Mouse (Mus musculus): ENCODE measurements around the gene Utrn. TPM values are rescaled to one million over a fixed set of nuclear protein-coding genes. Genes with fewer than 3 reads are reported as not detected.

The Utrn gene
- polyA plus RNA-seq, 1 experiment from 2014 or later, result 27.5 TPM

DNA sequence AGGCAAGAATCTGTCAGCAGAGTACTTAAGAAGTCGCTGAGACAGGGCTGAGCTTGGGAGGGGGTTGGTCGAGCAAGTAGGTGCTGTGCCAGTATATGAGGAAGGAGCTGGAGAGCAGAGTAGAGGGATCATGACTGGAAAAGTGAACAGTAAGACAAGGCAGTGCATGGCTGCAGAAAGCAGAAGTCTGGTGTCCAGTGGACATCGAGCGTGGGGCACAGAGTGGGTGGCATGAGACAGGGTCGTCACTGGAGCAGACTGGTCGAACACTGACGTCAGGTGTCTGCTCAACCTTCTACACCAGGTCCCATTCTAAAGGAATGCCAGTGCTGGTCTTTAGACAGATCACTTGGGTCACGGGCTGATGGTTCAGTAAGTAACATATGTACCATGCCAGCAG, 371.6 kb downstream of the Utrn start:
- no peak overlapping the region for H3K27ac ChIP-seq (replicated peaks)
- no peak overlapping the region for H3K9ac ChIP-seq (replicated peaks)
- WGBS, result 93% methylated on average over 8 of the region's 8 CpGs
- no peak overlapping the region for H3K4me2 ChIP-seq
- ATAC-seq (ENCODE audit: low FRiP score), result no peak
- H3K36me3 ChIP-seq, result no peaks in the 10 kb centered on the region
- no peak overlapping the region for H3K4me3 ChIP-seq (replicated peaks)
- no peaks in the 10 kb centered on the region for H3K27me3 ChIP-seq (replicated peaks)
- 0 out of 2 replicates have a peak, but pooled peaks cover 2% of the 10 kb centered on the region for H3K4me1 ChIP-seq
- H3K9me3 ChIP-seq (replicated peaks), result no peaks in the 10 kb centered on the region

DNA sequence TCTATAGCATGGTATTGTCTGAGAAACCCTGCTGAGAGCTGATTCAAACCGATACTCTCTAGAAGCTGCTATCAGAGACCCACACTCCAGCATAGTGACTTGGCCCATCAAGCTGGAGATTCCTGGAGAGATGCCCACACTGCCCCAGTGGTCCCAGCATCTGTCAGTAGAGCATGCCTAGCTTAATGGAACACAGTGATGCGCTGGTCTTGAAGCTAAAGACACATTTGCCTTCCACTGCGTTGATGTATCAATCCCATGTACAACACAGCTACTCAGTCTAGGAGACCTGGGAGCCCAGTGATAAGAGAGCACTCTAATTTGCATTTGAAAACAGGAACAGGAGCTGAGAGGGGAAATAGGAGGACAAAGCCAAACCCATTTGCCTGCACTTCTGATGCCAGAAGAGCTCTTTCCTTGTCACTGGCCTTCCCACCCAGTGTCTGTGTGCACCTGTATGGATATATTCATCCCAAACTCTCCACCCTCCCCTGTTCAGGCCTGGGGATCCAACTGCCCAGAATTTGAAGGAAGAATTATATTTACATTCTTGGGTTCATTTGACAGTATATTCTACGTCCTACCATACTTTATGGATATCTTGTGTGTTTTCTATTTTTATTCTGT, 379.5 kb downstream of the Utrn start:
- H3K36me3 ChIP-seq, result no peaks in the 10 kb centered on the region
- 51% methylated on average over 4 of the region's 4 CpGs for WGBS
- H3K9me3 ChIP-seq (replicated peaks), result no peaks in the 10 kb centered on the region
- no peak overlapping the region for H3K4me2 ChIP-seq
- H3K4me3 ChIP-seq (replicated peaks), result no peak overlapping the region
- no peak for ATAC-seq (ENCODE audit: low FRiP score)
- H3K27ac ChIP-seq (replicated peaks), result no peak overlapping the region
- H3K9ac ChIP-seq (replicated peaks), result no peak overlapping the region
- H3K27me3 ChIP-seq (replicated peaks), result no peaks in the 10 kb centered on the region
- no peaks in the 10 kb centered on the region for H3K4me1 ChIP-seq

GRCm38 (mm10) chr10:12488518-12488917, 380.6 kb downstream of the Utrn start:
- Histone ChIP-seq H3K9me3 (replicated peaks) (no peaks in the 10 kb centered on the region), H3K27me3 (replicated peaks) (no peaks in the 10 kb centered on the region), H3K36me3 (no peaks in the 10 kb centered on the region), H3K4me1 (no peaks in the 10 kb centered on the region), H3K4me2 (no peak overlapping the region), H3K9ac (replicated peaks) (no peak overlapping the region), H3K27ac (replicated peaks) (no peak overlapping the region), H3K4me3 (replicated peaks) (no peak overlapping the region)
- 79% methylated on average over 3 of the region's 3 CpGs for WGBS
- ATAC-seq (ENCODE audit: low FRiP score), result no peak

- H3K4me1 ChIP-seq, result no peaks in the 10 kb centered on the region
- ATAC-seq (ENCODE audit: low FRiP score), result no peak
- no peak overlapping the region for H3K4me3 ChIP-seq (replicated peaks)
- no peaks in the 10 kb centered on the region for H3K36me3 ChIP-seq
- no peaks in the 10 kb centered on the region for H3K27me3 ChIP-seq (replicated peaks)
- no peak overlapping the region for H3K4me2 ChIP-seq
- H3K9ac ChIP-seq (replicated peaks), result no peak overlapping the region
- WGBS, result 85% methylated on average over 5 of the region's 5 CpGs
- H3K27ac ChIP-seq (replicated peaks), result no peak overlapping the region
- H3K9me3 ChIP-seq (replicated peaks), result no peaks in the 10 kb centered on the region
Observed at GRCm38 (mm10) chr10:12488117-12488516, 381.0 kb downstream of the Utrn start.

GRCm38 (mm10) chr10:12483494-12483893, 385.7 kb downstream of the Utrn start:
- H3K27ac ChIP-seq (replicated peaks), result no peak overlapping the region
- H3K27me3 ChIP-seq (replicated peaks), result no peaks in the 10 kb centered on the region
- no peaks in the 10 kb centered on the region for H3K36me3 ChIP-seq
- WGBS, result 72% methylated on average over 1 of the region's 1 CpGs
- H3K9ac ChIP-seq (replicated peaks), result no peak overlapping the region
- H3K9me3 ChIP-seq (replicated peaks), result no peaks in the 10 kb centered on the region
- no peak overlapping the region for H3K4me3 ChIP-seq (replicated peaks)
- no peak for ATAC-seq (ENCODE audit: low FRiP score)
- no peak overlapping the region for H3K4me2 ChIP-seq
- no peaks in the 10 kb centered on the region for H3K4me1 ChIP-seq

GRCm38 (mm10) chr10:12482975-12483374, 386.2 kb downstream of the Utrn start:
- Histone ChIP-seq H3K4me3 (replicated peaks) (no peak overlapping the region), H3K9me3 (replicated peaks) (no peaks in the 10 kb centered on the region), H3K4me2 (no peak overlapping the region), H3K27me3 (replicated peaks) (no peaks in the 10 kb centered on the region), H3K36me3 (no peaks in the 10 kb centered on the region), H3K9ac (replicated peaks) (no peak overlapping the region), H3K4me1 (no peaks in the 10 kb centered on the region), H3K27ac (replicated peaks) (no peak overlapping the region)
- WGBS, result 86% methylated on average over 3 of the region's 3 CpGs
- no peak for ATAC-seq (ENCODE audit: low FRiP score)

DNA sequence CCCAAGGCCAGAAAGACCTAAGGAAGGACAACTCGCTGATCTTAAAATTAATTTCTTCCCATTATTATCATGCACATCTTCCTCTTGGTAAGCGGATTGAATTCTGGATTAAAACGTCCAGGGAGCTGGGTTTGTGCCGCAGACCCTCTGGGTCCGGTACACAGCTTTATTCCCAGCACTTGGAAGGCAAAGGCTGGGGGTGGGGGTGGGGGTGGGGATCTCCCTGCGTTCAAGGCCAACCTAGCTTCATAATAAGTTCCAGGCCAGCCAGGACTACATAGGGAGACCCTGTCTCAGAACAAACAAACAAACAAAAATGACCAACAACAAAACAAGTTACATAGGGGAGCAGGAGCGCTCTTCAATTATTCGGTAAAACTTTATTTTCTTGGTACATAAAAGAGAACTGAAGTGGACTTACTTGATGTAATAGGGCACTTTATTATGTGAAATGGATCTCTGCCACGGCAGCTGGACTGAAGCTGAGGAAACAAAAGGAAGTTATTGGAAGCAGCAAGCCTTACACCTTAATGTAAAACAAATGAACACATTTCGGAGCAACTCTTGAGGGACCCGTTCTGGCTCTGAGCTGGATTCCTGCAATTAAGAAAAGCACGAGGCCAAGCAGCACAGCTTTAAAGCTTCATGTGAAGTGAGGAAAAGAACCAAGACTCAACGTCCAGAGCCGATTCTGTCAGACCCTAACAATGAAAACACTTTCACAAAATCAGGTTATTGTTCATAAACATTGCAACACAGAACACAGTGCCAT, 394.1 kb downstream of the Utrn start:
- Histone ChIP-seq H3K36me3 (no peaks in the 10 kb centered on the region), H3K9me3 (replicated peaks) (no peaks in the 10 kb centered on the region), H3K4me1 (0 out of 2 replicates have a peak, but pooled peaks cover 3% of the 10 kb centered on the region), H3K4me2 (no peak overlapping the region), H3K9ac (replicated peaks) (no peak overlapping the region), H3K27me3 (replicated peaks) (no peaks in the 10 kb centered on the region), H3K27ac (replicated peaks) (no peak overlapping the region), H3K4me3 (replicated peaks) (no peak overlapping the region)
- 72% methylated on average over 14 of the region's 14 CpGs for WGBS
- no peak for ATAC-seq (ENCODE audit: low FRiP score)

GRCm38 (mm10) chr10:12469391-12470057, 399.6 kb downstream of the Utrn start:
- 87% methylated on average over 5 of the region's 5 CpGs for WGBS
- H3K4me3 ChIP-seq (replicated peaks), result no peak overlapping the region
- no peak overlapping the region for H3K27ac ChIP-seq (replicated peaks)
- no peaks in the 10 kb centered on the region for H3K27me3 ChIP-seq (replicated peaks)
- ATAC-seq (ENCODE audit: low FRiP score), result no peak
- no peaks in the 10 kb centered on the region for H3K9me3 ChIP-seq (replicated peaks)
- no peak overlapping the region for H3K4me2 ChIP-seq
- no peaks in the 10 kb centered on the region; the same call in 1 of the 2 replicates for H3K36me3 ChIP-seq
- 0 out of 2 replicates have a peak, but pooled peaks cover 2% of the 10 kb centered on the region for H3K4me1 ChIP-seq
- no peak overlapping the region for H3K9ac ChIP-seq (replicated peaks)

- Histone ChIP-seq H3K4me2 (no peak overlapping the region), H3K4me3 (replicated peaks) (no peak overlapping the region), H3K27ac (replicated peaks) (no peak overlapping the region), H3K4me1 (0 out of 2 replicates have a peak, but pooled peaks cover 2% of the 10 kb centered on the region), H3K9me3 (replicated peaks) (no peaks in the 10 kb centered on the region), H3K27me3 (replicated peaks) (no peaks in the 10 kb centered on the region), H3K36me3 (no peaks in the 10 kb centered on the region; the same call in 1 of the 2 replicates), H3K9ac (replicated peaks) (no peak overlapping the region)
- peak; percentile 68; the same call in 1 of the 2 replicates for ATAC-seq (ENCODE audit: low FRiP score)
- 34% methylated on average over 2 of the region's 2 CpGs for WGBS
Observed at GRCm38 (mm10) chr10:12467544-12467943, 401.6 kb downstream of the Utrn start.

DNA sequence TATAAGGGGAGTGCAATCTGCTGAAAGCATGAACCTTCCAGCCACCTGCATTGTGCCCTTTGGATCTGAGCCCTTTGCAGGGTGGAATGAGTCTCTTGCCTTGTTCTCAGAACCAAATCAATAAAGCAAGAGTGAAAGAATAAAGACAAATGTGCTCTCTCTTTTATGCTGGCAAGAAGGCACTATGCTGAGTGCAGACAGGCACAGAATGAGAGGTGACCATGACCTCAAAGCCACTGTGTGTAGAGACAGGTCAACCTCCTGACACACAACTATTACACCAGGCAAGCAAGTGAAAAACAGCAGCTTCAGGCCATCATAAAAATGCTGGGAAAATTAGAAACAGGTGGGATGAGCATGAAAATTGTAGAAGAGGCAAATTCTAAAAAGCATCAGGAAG, 408.2 kb downstream of the Utrn start:
- H3K4me1 ChIP-seq, result no peaks in the 10 kb centered on the region
- H3K36me3 ChIP-seq, result no peaks in the 10 kb centered on the region; the same call in 1 of the 2 replicates
- no peak overlapping the region for H3K27ac ChIP-seq (replicated peaks)
- H3K4me3 ChIP-seq (replicated peaks), result no peak overlapping the region
- no peak for ATAC-seq (ENCODE audit: low FRiP score)
- H3K27me3 ChIP-seq (replicated peaks), result no peaks in the 10 kb centered on the region
- no peak overlapping the region for H3K9ac ChIP-seq (replicated peaks)
- H3K4me2 ChIP-seq, result no peak overlapping the region
- H3K9me3 ChIP-seq (replicated peaks), result no peaks in the 10 kb centered on the region

DNA sequence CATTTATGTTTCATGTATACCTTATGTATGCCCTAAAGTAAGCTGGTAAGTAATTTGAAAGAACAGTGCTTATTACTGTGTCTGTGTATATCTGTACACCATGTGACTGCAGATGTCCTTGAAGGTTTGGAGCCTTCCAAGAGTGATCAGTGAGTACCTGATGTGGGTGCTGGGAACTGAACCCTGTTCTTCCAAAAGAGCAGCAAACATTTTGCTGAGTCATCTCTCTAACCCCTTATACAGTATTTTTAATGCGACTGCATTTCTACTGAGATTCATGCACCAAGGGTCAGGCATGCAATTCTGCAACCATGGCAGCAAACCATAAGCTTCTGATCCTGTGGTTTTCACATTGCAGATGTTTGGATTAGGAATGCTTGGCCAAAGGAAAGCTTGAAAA, 412.3 kb downstream of the Utrn start:
- no peak overlapping the region for H3K9ac ChIP-seq (replicated peaks)
- H3K4me2 ChIP-seq, result no peak overlapping the region
- H3K27me3 ChIP-seq (replicated peaks), result no peaks in the 10 kb centered on the region
- no peaks in the 10 kb centered on the region for H3K36me3 ChIP-seq
- no peak overlapping the region for H3K27ac ChIP-seq (replicated peaks)
- H3K9me3 ChIP-seq (replicated peaks), result no peaks in the 10 kb centered on the region
- WGBS, result 78% methylated on average over 1 of the region's 1 CpGs
- no peak for ATAC-seq (ENCODE audit: low FRiP score)
- no peak overlapping the region for H3K4me3 ChIP-seq (replicated peaks)
- H3K4me1 ChIP-seq, result no peaks in the 10 kb centered on the region

GRCm38 (mm10) chr10:12452641-12453040, 416.5 kb downstream of the Utrn start:
- H3K36me3 ChIP-seq, result no peaks in the 10 kb centered on the region
- no peaks in the 10 kb centered on the region for H3K4me1 ChIP-seq
- H3K9ac ChIP-seq (replicated peaks), result no peak overlapping the region
- WGBS, result 91% methylated on average over 2 of the region's 2 CpGs
- no peaks in the 10 kb centered on the region for H3K9me3 ChIP-seq (replicated peaks)
- H3K27ac ChIP-seq (replicated peaks), result no peak overlapping the region
- no peaks in the 10 kb centered on the region for H3K27me3 ChIP-seq (replicated peaks)
- ATAC-seq (ENCODE audit: low FRiP score), result no peak
- H3K4me3 ChIP-seq (replicated peaks), result no peak overlapping the region
- no peak overlapping the region for H3K4me2 ChIP-seq

All from neural tube, embryonic 15.5 days (tissue).